Mouse (Mus musculus) stomach, embryonic 15.5 days (tissue): ENCODE results near the gene Fam221b. TPM values are rescaled to one million over a fixed set of nuclear protein-coding genes. Genes with fewer than 3 reads are reported as not detected.

Experiments used
- ATAC-seq: fragments of 200-750 bp; cut with Nextera tagmentation; 2 replicates; pipeline ENCODE4 v1.8.0; 2017; ENCODE audit warnings: low read depth, moderate number of reproducible peaks, moderate TSS enrichment; ENCODE audit not compliant: insufficient read depth, low FRiP score
- H3K27ac ChIP-seq: fragments of 300-500 bp; sonication (generic); 2 replicates; pipeline ENCODE4 v1.5.1; 2015; ENCODE audit warnings: mild to moderate bottlenecking, inconsistent platforms
- H3K27me3 ChIP-seq: fragments of 300-500 bp; sonication (generic); replicated peaks from 2 replicates; pipeline ENCODE4 v1.6.1; 2015; ENCODE audit warnings: inconsistent platforms
- H3K36me3 ChIP-seq: fragments of 300-500 bp; sonication (generic); 2 replicates; pipeline ENCODE4 v1.6.1; 2015; ENCODE audit warnings: inconsistent platforms
- H3K4me1 ChIP-seq: fragments of 300-500 bp; sonication (generic); 2 replicates; pipeline ENCODE4 v1.6.1; 2015; ENCODE audit warnings: inconsistent platforms
- H3K4me2 ChIP-seq: fragments of 300-500 bp; sonication (generic); 2 replicates; pipeline ENCODE4 v1.6.1; 2015; ENCODE audit warnings: mild to moderate bottlenecking, inconsistent platforms
- H3K4me3 ChIP-seq: fragments of 300-500 bp; sonication (generic); replicated peaks from 2 replicates; pipeline ENCODE4 v1.5.1; 2015; ENCODE audit warnings: inconsistent platforms
- H3K9ac ChIP-seq: fragments of 300-500 bp; sonication (generic); 2 replicates; pipeline ENCODE4 v1.6.1; 2015; ENCODE audit warnings: inconsistent platforms
- H3K9me3 ChIP-seq: fragments of 300-500 bp; sonication (generic); 2 replicates; pipeline ENCODE4 v1.6.1; 2016; ENCODE audit warnings: inconsistent platforms
- WGBS: fragments of 180-500 bp; shearing (Covaris S2); methylation state at CpG from one replicate; pipeline ENCODE4 v1.1.7; 2015; 5-methylcytosine and 5-hydroxymethylcytosine counted together
- polyA plus RNA-seq: library from polyadenylated mRNA; unstranded; fragments of >200 nt; fragmentation: Nextera tagmentation; extraction: Ambion mirVana; gene quantifications from 2 replicates; pipeline ENCODE4 v1.2.1, GENCODE M21; 2015

Fam221b gene
- 2.5 and 4.1 TPM in 2 replicates for polyA plus RNA-seq

GRCm38 (mm10) chr4:43668782-43669427 is at the start of gene Fam221b, which contains the start of gene Tmem8b:
TSS of gene Fam221b (minus strand) at chr4:43669145.
TSS of gene Tmem8b (plus strand) at chr4:43668971.
- peaks cover 14% of the 10 kb centered on the region for H3K4me1 ChIP-seq
- H3K4me3 ChIP-seq = peak within 1 kb of the TSS; percentile 84
- peak within 1 kb of the TSS; percentile 90 for H3K9ac ChIP-seq
- H3K9me3 ChIP-seq = no peaks in the 10 kb centered on the region
- H3K4me2 ChIP-seq = peak within 1 kb of the TSS; percentile 86
- H3K36me3 ChIP-seq = no peaks in the 10 kb centered on the region
- 0 out of 2 replicates have a peak within 1 kb of the TSS, but pooled peaks have one; percentile 31 for H3K27ac ChIP-seq
- 1% methylated on average over 39 of the region's 41 CpGs for whole genome bisulfite sequencing
- ATAC-seq = peak; percentile 95
- H3K27me3 ChIP-seq = 0 out of 2 replicates have a peak, but pooled peaks cover 4% of the 10 kb centered on the region

- no peak for ATAC-seq
- 37% methylated on average over 7 of the region's 7 CpGs for whole genome bisulfite sequencing
Measured at GRCm38 (mm10) chr4:43713652-43714219, 44.8 kb upstream of the Fam221b start.

GRCm38 (mm10) chr4:43711821-43712220 is 42.9 kb upstream of the Fam221b start:
- Histone ChIP-seq H3K4me1 (peaks cover 8% of the 10 kb centered on the region; the same call in 1 of the 2 replicates), H3K9ac (no peak overlapping the region), H3K9me3 (no peaks in the 10 kb centered on the region), H3K27ac (no peak overlapping the region), H3K36me3 (no peaks in the 10 kb centered on the region), H3K4me2 (no peak overlapping the region), H3K4me3 (no peak overlapping the region), H3K27me3 (no peaks in the 10 kb centered on the region)
- WGBS = 3% methylated on average over 2 of the region's 2 CpGs
- no peak for ATAC-seq

More at GRCm38 (mm10) chr4:43713652-43714219, 44.8 kb upstream of the Fam221b start:
- Histone ChIP-seq H3K4me3 (no peak overlapping the region), H3K27me3 (no peaks in the 10 kb centered on the region), H3K4me2 (no peak overlapping the region), H3K9me3 (no peaks in the 10 kb centered on the region), H3K4me1 (peaks cover 4% of the 10 kb centered on the region; the same call in 1 of the 2 replicates), H3K27ac (no peak overlapping the region), H3K9ac (no peak overlapping the region), H3K36me3 (no peaks in the 10 kb centered on the region)

- no peaks in the 10 kb centered on the region for H3K9me3 ChIP-seq
- H3K27me3 ChIP-seq = no peaks in the 10 kb centered on the region
- no peak for ATAC-seq
- no peak within 1 kb of the TSS for H3K4me2 ChIP-seq
- H3K4me1 ChIP-seq = peaks cover 8% of the 10 kb centered on the region; the same call in 1 of the 2 replicates
- no peak within 1 kb of the TSS for H3K9ac ChIP-seq
- WGBS = 61% methylated on average over 6 of the region's 6 CpGs
- no peaks in the 10 kb centered on the region for H3K36me3 ChIP-seq
- no peak within 1 kb of the TSS for H3K4me3 ChIP-seq
- no peak within 1 kb of the TSS for H3K27ac ChIP-seq
Measured at GRCm38 (mm10) chr4:43709869-43710268, 40.9 kb upstream of the Fam221b start, which contains the start of gene Olfr71. TSS of gene Olfr71 (minus strand) at chr4:43710255.

- ATAC-seq = no peak
- WGBS = 72% methylated on average over 13 of the region's 13 CpGs
- Histone ChIP-seq H3K4me2 (no peak overlapping the region), H3K4me3 (no peak overlapping the region), H3K9me3 (no peaks in the 10 kb centered on the region), H3K27me3 (no peaks in the 10 kb centered on the region), H3K27ac (no peak overlapping the region), H3K9ac (no peak overlapping the region), H3K4me1 (0 out of 2 replicates have a peak, but pooled peaks cover 4% of the 10 kb centered on the region), H3K36me3 (no peaks in the 10 kb centered on the region)
Measured at GRCm38 (mm10) chr4:43705991-43706390, 37.0 kb upstream of the Fam221b start.

- Histone ChIP-seq H3K4me1 (0 out of 2 replicates have a peak, but pooled peaks cover 4% of the 10 kb centered on the region), H3K4me3 (no peak overlapping the region), H3K27ac (no peak overlapping the region), H3K9ac (no peak overlapping the region), H3K9me3 (no peaks in the 10 kb centered on the region), H3K36me3 (no peaks in the 10 kb centered on the region), H3K4me2 (no peak overlapping the region), H3K27me3 (no peaks in the 10 kb centered on the region)
- WGBS = 73% methylated on average over 8 of the region's 8 CpGs
- no peak for ATAC-seq
Measured at GRCm38 (mm10) chr4:43703851-43704250, 34.9 kb upstream of the Fam221b start.

GRCm38 (mm10) chr4:43703439-43703838 is 34.5 kb upstream of the Fam221b start:
- H3K4me2 ChIP-seq = no peak overlapping the region
- no peak overlapping the region for H3K9ac ChIP-seq
- ATAC-seq = no peak
- 0 out of 2 replicates have a peak, but pooled peaks cover 4% of the 10 kb centered on the region for H3K4me1 ChIP-seq
- H3K9me3 ChIP-seq = no peaks in the 10 kb centered on the region
- H3K27ac ChIP-seq = no peak overlapping the region
- no peaks in the 10 kb centered on the region for H3K27me3 ChIP-seq
- H3K4me3 ChIP-seq = no peak overlapping the region
- H3K36me3 ChIP-seq = no peaks in the 10 kb centered on the region
- WGBS = 73% methylated on average over 6 of the region's 6 CpGs

GRCm38 (mm10) chr4:43700707-43701106 is 31.8 kb upstream of the Fam221b start, which contains the start of gene Olfr70:
TSS of gene Olfr70 (minus strand) at chr4:43700807.
- Histone ChIP-seq H3K4me2 (no peak within 1 kb of the TSS), H3K4me1 (no peaks in the 10 kb centered on the region), H3K4me3 (no peak within 1 kb of the TSS), H3K27ac (no peak within 1 kb of the TSS), H3K9me3 (no peaks in the 10 kb centered on the region), H3K27me3 (no peaks in the 10 kb centered on the region), H3K36me3 (no peaks in the 10 kb centered on the region), H3K9ac (no peak within 1 kb of the TSS)
- WGBS = 80% methylated on average over 6 of the region's 6 CpGs
- ATAC-seq = no peak

GRCm38 (mm10) chr4:43696561-43696960 is 27.6 kb upstream of the Fam221b start:
- H3K9me3 ChIP-seq = no peaks in the 10 kb centered on the region
- no peak overlapping the region for H3K9ac ChIP-seq
- no peaks in the 10 kb centered on the region for H3K36me3 ChIP-seq
- WGBS = 92% methylated on average over 13 of the region's 13 CpGs
- no peak for ATAC-seq
- H3K27ac ChIP-seq = no peak overlapping the region
- H3K4me3 ChIP-seq = no peak overlapping the region
- H3K27me3 ChIP-seq = no peaks in the 10 kb centered on the region
- H3K4me2 ChIP-seq = no peak overlapping the region
- no peaks in the 10 kb centered on the region for H3K4me1 ChIP-seq

- ATAC-seq = peak; percentile 57; the same call in 1 of the 2 replicates
- no peaks in the 10 kb centered on the region for H3K27me3 ChIP-seq
- H3K9me3 ChIP-seq = no peaks in the 10 kb centered on the region
- no peak overlapping the region for H3K27ac ChIP-seq
- H3K4me1 ChIP-seq = no peaks in the 10 kb centered on the region
- H3K36me3 ChIP-seq = no peaks in the 10 kb centered on the region
- no peak overlapping the region for H3K4me3 ChIP-seq
- no peak overlapping the region for H3K9ac ChIP-seq
- no peak overlapping the region for H3K4me2 ChIP-seq
- 25% methylated on average over 9 of the region's 9 CpGs for WGBS
Measured at GRCm38 (mm10) chr4:43695249-43695671, 26.3 kb upstream of the Fam221b start.

GRCm38 (mm10) chr4:43694439-43695248 is 25.7 kb upstream of the Fam221b start:
- no peaks in the 10 kb centered on the region for H3K36me3 ChIP-seq
- no peak overlapping the region for H3K4me3 ChIP-seq
- WGBS = 71% methylated on average over 1 of the region's 1 CpGs
- no peak overlapping the region for H3K4me2 ChIP-seq
- no peaks in the 10 kb centered on the region for H3K4me1 ChIP-seq
- no peak for ATAC-seq
- no peaks in the 10 kb centered on the region for H3K9me3 ChIP-seq
- H3K27me3 ChIP-seq = no peaks in the 10 kb centered on the region
- H3K27ac ChIP-seq = no peak overlapping the region; the same call in 1 of the 2 replicates
- no peak overlapping the region for H3K9ac ChIP-seq
